Mouse (Mus musculus) heart, postnatal 0 days (tissue): Measurements from ENCODE around the gene Mrps34.

Experiments used
- CTCF ChIP-seq: IDR thresholded peaks from 2 replicates; pipeline ENCODE4 v1.5.1; 2016; ENCODE audit warnings: antibody characterized with exemption, control low read depth, low read depth
- EP300 ChIP-seq: IDR thresholded peaks from 2 replicates; pipeline ENCODE4 v1.6.1; 2016; ENCODE audit warnings: antibody characterized with exemption, low read depth

- no peak for TF ChIP-seq CTCF
- no peak for TF ChIP-seq EP300
These were observed at the start of gene Mrps34, which contains the start of gene Eme2 for GRCm38 (mm10) chr17:24894995-24895547.
